Mouse (Mus musculus) cerebellum, adult 18-20 months (tissue): ENCODE results near the gene Krt88.

Source experiments
- DNase-seq, 2 experiments: peaks; one replicate each; pipeline ENCODE4 v3.0.0; 2021

The Krt88 gene

GRCm38 (mm10) chr15:101479007-101479665 is 31.6 kb downstream of the Krt88 start:
- peak; percentile 20 to 35 for DNase-seq

GRCm38 (mm10) chr15:101479666-101480060 is 32.1 kb downstream of the Krt88 start:
- no peak for DNase-seq

GRCm38 (mm10) chr15:101482056-101482455 is 34.5 kb downstream of the Krt88 start:
- no peak for DNase-seq

GRCm38 (mm10) chr15:101483646-101484045 is 36.1 kb downstream of the Krt88 start:
- DNase-seq: no peak

GRCm38 (mm10) chr15:101484939-101485338 is 37.4 kb downstream of the Krt88 start:
- no peak for DNase-seq

- no peak for DNase-seq
These were observed 38.5 kb downstream of the Krt88 start for GRCm38 (mm10) chr15:101485911-101486635.

- DNase-seq: no peak
These were observed 43.9 kb downstream of the Krt88 start, which contains the start of gene Krt83 for GRCm38 (mm10) chr15:101491431-101491830. Gene Krt83 (minus strand): TSS chr15:101491512.

GRCm38 (mm10) chr15:101492718-101493117 is 45.2 kb downstream of the Krt88 start:
- no peak for DNase-seq

- DNase-seq: no peak
These were observed 46.2 kb downstream of the Krt88 start for GRCm38 (mm10) chr15:101493713-101494112.

GRCm38 (mm10) chr15:101494203-101494602 is 46.7 kb downstream of the Krt88 start:
- no peak for DNase-seq

- DNase-seq: no peak
These were observed 47.7 kb downstream of the Krt88 start for GRCm38 (mm10) chr15:101495266-101495665.

- DNase-seq: peak in 1 of 2 experiments; percentile 7
These were observed 49.6 kb downstream of the Krt88 start for GRCm38 (mm10) chr15:101497181-101497580.
